Mouse (Mus musculus): ENCODE measurements around the gene Upb1.

GRCm38 (mm10) chr10:75438132-75438810 is 37.4 kb downstream of the Upb1 start:
- TF ChIP-seq CTCF (IDR thresholded peaks at IDR 0.05; ENCODE audit: control insufficient read depth, insufficient read depth, low read length) (no peak), POLR2A (IDR thresholded peaks at IDR 0.05; ENCODE audit: borderline replicate concordance, control insufficient read depth, low read depth, low read length) (no peak)
